Mouse (Mus musculus): ENCODE measurements around the gene Vmn2r105. TPM values are rescaled to one million over a fixed set of nuclear protein-coding genes. Genes with fewer than 3 reads are reported as not detected.

The Vmn2r105 gene
- polyA plus RNA-seq (2016; fragmentation: Nextera tagmentation; extraction: Ambion mirVana), result not detected in 2 replicates

DNA sequence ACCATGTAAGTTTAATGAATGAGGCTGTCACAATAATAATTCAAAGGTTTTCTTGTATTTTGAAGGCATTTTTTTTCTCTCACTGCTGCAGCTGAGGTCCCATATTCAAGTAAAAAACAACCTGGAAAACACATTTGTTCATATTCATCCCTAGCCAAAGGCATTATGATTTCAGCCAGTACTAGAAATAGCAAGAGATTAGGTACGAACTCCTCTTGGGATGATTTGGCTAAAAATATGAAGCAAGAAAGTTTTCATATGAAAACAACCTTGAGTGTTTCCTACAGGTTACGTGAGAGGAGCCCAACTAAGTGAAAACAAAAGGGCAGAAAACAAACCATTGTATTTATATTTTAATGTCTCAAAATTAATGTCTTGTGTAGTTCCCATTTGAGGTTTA lies at the start of gene Vmn2r105:
Vmn2r105 (minus strand) TSS at position 101 of the 400 bp plus-strand sequence.
- WGBS, result 72% methylated on average over 2 of the region's 2 CpGs
- DNase-seq (ENCODE audit: low spot score), result no peak
- H3K9me3 ChIP-seq, result peaks cover 4% of the 10 kb centered on the region; the same call in 1 of the 2 replicates

GRCm38 (mm10) chr17:20255522-20255921 lies 20.7 kb upstream of the Vmn2r105 start:
- H3K27me3 ChIP-seq (replicated peaks; ENCODE audit: low read depth, poor library complexity, severe bottlenecking), result no peaks in the 10 kb centered on the region

More for the DNA sequence above, at the start of gene Vmn2r105:
- H3K36me3 ChIP-seq (replicated peaks), result no peaks in the 10 kb centered on the region
- no peaks in the 10 kb centered on the region for H3K4me1 ChIP-seq
- no peaks in the 10 kb centered on the region for H3K27me3 ChIP-seq (replicated peaks; ENCODE audit: low read depth, poor library complexity, severe bottlenecking)
- no peak within 1 kb of the TSS for H3K4me3 ChIP-seq
- no peak within 1 kb of the TSS for H3K27ac ChIP-seq (replicated peaks)

GRCm38 (mm10) chr17:20182997-20183396 lies 51.9 kb downstream of the Vmn2r105 start, which contains the start of gene Fpr-rs6:
Gene Fpr-rs6 (minus strand): TSS chr17:20183097.
- Histone ChIP-seq H3K4me3 (no peak within 1 kb of the TSS), H3K4me1 (no peaks in the 10 kb centered on the region), H3K36me3 (replicated peaks) (no peaks in the 10 kb centered on the region), H3K9me3 (peaks cover 21% of the 10 kb centered on the region; the same call in 1 of the 2 replicates), H3K27me3 (replicated peaks; ENCODE audit: low read depth, poor library complexity, severe bottlenecking) (no peaks in the 10 kb centered on the region), H3K27ac (replicated peaks) (no peak within 1 kb of the TSS)
- DNase-seq (ENCODE audit: low spot score), result no peak

More at GRCm38 (mm10) chr17:20255522-20255921, 20.7 kb upstream of the Vmn2r105 start:
- Histone ChIP-seq H3K27ac (replicated peaks) (no peak overlapping the region), H3K36me3 (replicated peaks) (no peaks in the 10 kb centered on the region), H3K9me3 (peaks cover 32% of the 10 kb centered on the region; the same call in 1 of the 2 replicates), H3K4me1 (no peaks in the 10 kb centered on the region), H3K4me3 (no peak overlapping the region)
- no peak for DNase-seq (ENCODE audit: low spot score)
- 77% methylated on average over 4 of the region's 4 CpGs for WGBS

Other genes starting within 250 kb of the Vmn2r105 start
- not detected in 2 replicates for gene Vmn2r104, start 186.7 kb downstream of the Vmn2r105 start, polyA plus RNA-seq (2016; fragmentation: Nextera tagmentation; extraction: Ambion mirVana)
- not detected in 2 replicates for gene Fpr-rs7, start 120.8 kb downstream of the Vmn2r105 start, polyA plus RNA-seq (2016; fragmentation: Nextera tagmentation; extraction: Ambion mirVana)
- not detected in 2 replicates for gene Fpr-rs6, start 52.0 kb downstream of the Vmn2r105 start, polyA plus RNA-seq (2016; fragmentation: Nextera tagmentation; extraction: Ambion mirVana)
- gene Vmn2r106, start 50.5 kb upstream of the Vmn2r105 start, polyA plus RNA-seq (2016; fragmentation: Nextera tagmentation; extraction: Ambion mirVana), result not detected in 2 replicates
- gene Vmn2r107, start 110.2 kb upstream of the Vmn2r105 start, polyA plus RNA-seq (2016; fragmentation: Nextera tagmentation; extraction: Ambion mirVana), result not detected in 2 replicates
- gene Vmn1r224, start 179.1 kb upstream of the Vmn2r105 start, polyA plus RNA-seq (2016; fragmentation: Nextera tagmentation; extraction: Ambion mirVana), result not detected in 2 replicates
- gene Vmn2r108, start 246.3 kb upstream of the Vmn2r105 start, polyA plus RNA-seq (2016; fragmentation: Nextera tagmentation; extraction: Ambion mirVana), result not detected in 2 replicates